Mouse (Mus musculus) midbrain, embryonic 13.5 days (tissue): ENCODE results near the gene Apbb2. TPM values are rescaled to one million over a fixed set of nuclear protein-coding genes. Genes with fewer than 3 reads are reported as not detected.

ENCODE experiments used
- ATAC-seq: fragments of 200-750 bp; cut with Nextera tagmentation; 2 replicates; pipeline ENCODE4 v1.8.0; 2017; ENCODE audit warnings: mild to moderate bottlenecking, moderate TSS enrichment, moderate library complexity
- H3K27ac ChIP-seq: fragments of 300-500 bp; sonication (generic); 2 replicates; pipeline ENCODE4 v1.5.1; 2015; ENCODE audit warnings: inconsistent platforms, mild to moderate bottlenecking, moderate library complexity
- H3K27me3 ChIP-seq: fragments of 300-500 bp; sonication (generic); 2 replicates; pipeline ENCODE4 v1.6.1; 2015; ENCODE audit warnings: mild to moderate bottlenecking, inconsistent platforms
- H3K36me3 ChIP-seq: fragments of 300-500 bp; sonication (generic); 2 replicates; pipeline ENCODE4 v1.6.1; 2015; ENCODE audit warnings: mild to moderate bottlenecking, inconsistent platforms
- H3K4me1 ChIP-seq: fragments of 300-500 bp; sonication (generic); replicated peaks from 2 replicates; pipeline ENCODE4 v1.6.1; 2015; ENCODE audit warnings: inconsistent platforms
- H3K4me2 ChIP-seq: fragments of 300-500 bp; sonication (generic); replicated peaks from 2 replicates; pipeline ENCODE4 v1.6.1; 2015; ENCODE audit warnings: moderate library complexity, mild to moderate bottlenecking, inconsistent platforms
- H3K4me3 ChIP-seq: fragments of 300-500 bp; sonication (generic); replicated peaks from 2 replicates; pipeline ENCODE4 v1.5.1; 2015; ENCODE audit warnings: mild to moderate bottlenecking, inconsistent platforms
- H3K9ac ChIP-seq: fragments of 300-500 bp; sonication (generic); replicated peaks from 2 replicates; pipeline ENCODE4 v1.6.1; 2015; ENCODE audit warnings: mild to moderate bottlenecking, inconsistent platforms
- H3K9me3 ChIP-seq: fragments of 300-500 bp; sonication (generic); 2 replicates; pipeline ENCODE4 v1.6.1; 2016; ENCODE audit warnings: mild to moderate bottlenecking, inconsistent platforms
- WGBS: fragments of 180-500 bp; shearing (Covaris S2); methylation state at CpG from one replicate; pipeline ENCODE4 v1.1.7; 2015; 5-methylcytosine and 5-hydroxymethylcytosine counted together
- polyA plus RNA-seq: library from polyadenylated mRNA; unstranded; fragments of >200 nt; fragmentation: Nextera tagmentation; extraction: Ambion mirVana; gene quantifications from 2 replicates; pipeline ENCODE4 v1.2.1, GENCODE M21; 2015

The Apbb2 gene
- polyA plus RNA-seq: 93.4 and 94.6 TPM in 2 replicates

DNA sequence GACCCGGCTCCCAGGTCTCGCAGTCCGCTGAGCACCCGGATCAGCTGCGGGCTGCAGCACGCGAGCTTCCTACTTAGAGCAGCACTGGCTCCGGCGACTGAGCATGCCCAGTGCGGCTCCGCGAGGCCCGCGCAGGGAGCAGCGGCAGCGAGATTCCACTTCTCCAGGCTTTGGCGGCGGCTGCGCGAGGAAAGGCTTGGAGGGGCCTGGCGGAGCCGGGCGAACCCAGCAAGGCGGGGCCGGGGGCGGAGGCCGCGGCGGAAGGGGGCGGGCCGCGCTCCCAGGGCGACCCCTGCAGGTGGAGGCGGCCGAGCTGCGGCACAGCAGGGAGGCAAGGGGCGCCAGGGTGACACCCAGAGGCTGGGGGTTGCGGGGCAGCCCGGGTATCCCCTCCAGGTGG lies at the start of gene Apbb2:
Gene Apbb2, minus strand, starts transcription at position 188 of the 400 bp plus-strand sequence.
- Histone ChIP-seq H3K4me1 (peaks cover 55% of the 10 kb centered on the region), H3K9ac (peak within 1 kb of the TSS; percentile 96), H3K4me3 (peak within 1 kb of the TSS; percentile 94), H3K36me3 (no peaks in the 10 kb centered on the region), H3K4me2 (peak within 1 kb of the TSS; percentile 75), H3K9me3 (no peaks in the 10 kb centered on the region), H3K27ac (peak within 1 kb of the TSS; percentile 99), H3K27me3 (0 out of 2 replicates have a peak, but pooled peaks cover 3% of the 10 kb centered on the region)
- WGBS: under 1% methylated on average over 39 of the region's 39 CpGs
- peak; percentile 96 for ATAC-seq

DNA sequence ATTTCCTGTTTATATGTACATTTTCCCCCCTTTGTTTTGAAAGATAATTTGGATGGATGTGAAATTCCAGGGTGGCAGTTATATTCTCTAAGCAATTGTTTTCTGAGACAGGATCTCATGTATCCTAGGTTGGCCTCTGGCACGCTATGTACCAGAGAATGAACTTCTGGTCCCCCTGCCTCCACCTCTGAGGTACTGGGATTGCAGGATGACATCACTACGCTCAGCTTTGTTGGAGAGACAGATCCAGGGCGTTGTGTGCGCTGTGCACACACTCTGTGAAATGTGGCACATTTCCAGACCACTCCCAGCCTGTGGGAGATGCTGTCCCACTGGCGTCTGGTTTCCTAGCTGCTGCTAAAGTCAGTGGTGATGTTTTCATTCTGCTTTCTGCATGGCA lies 35.6 kb upstream of the Apbb2 start:
- Histone ChIP-seq H3K27ac (peak overlapping the region; percentile 47; the same call in 1 of the 2 replicates), H3K9ac (no peak overlapping the region), H3K4me2 (no peak overlapping the region), H3K4me3 (no peak overlapping the region), H3K4me1 (no peaks in the 10 kb centered on the region), H3K27me3 (no peaks in the 10 kb centered on the region), H3K36me3 (no peaks in the 10 kb centered on the region), H3K9me3 (no peaks in the 10 kb centered on the region)
- 0 out of 2 replicates have a peak, but pooled peaks have one; percentile 55 for ATAC-seq
- 56% methylated on average over 5 of the region's 5 CpGs for WGBS

DNA sequence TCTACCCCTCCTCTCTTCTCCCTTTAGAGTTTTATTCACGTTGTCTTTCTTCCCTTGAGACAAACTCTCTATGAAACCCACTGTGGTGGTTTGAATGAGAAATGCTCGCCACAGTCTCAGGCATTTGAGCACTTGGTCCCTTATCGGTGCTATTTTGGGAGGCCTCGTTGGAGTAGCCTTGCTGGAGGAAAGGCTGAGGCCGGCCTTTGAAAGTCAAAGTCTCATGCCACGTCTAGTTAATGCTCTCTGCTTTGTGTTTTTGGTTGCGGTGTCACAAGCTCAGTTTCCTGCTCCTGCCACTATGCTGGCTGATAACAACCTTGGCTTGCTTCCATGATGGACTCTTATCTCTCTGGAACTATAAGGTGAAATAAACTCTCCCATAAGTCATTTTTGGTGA lies 28.9 kb upstream of the Apbb2 start:
- 73% methylated on average over 7 of the region's 7 CpGs for WGBS
- Histone ChIP-seq H3K4me1 (no peaks in the 10 kb centered on the region), H3K4me2 (no peak overlapping the region), H3K36me3 (no peaks in the 10 kb centered on the region), H3K27ac (no peak overlapping the region), H3K9ac (no peak overlapping the region), H3K4me3 (no peak overlapping the region), H3K27me3 (no peaks in the 10 kb centered on the region), H3K9me3 (no peaks in the 10 kb centered on the region)
- ATAC-seq: no peak

DNA sequence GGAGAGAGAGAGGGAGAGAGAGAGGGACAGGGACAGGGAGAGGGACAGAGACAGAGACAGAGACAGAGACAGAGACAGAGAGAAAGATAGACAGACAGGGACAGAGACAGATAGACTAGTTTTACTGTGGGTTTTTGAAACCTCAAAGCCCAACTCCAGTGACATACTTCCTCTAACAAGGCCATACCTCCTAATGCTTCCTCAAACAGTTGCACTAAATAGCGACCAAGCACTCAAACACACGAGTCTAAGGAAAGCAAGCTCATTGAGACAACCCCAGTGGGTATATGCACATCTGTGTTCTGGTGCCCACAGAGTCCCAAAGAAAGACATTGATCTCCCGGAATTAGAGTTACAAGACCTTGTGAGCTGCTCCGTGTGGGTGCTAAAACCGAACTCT lies 24.7 kb upstream of the Apbb2 start:
- no peak overlapping the region for H3K4me2 ChIP-seq
- H3K9me3 ChIP-seq: no peaks in the 10 kb centered on the region
- ATAC-seq: no peak
- H3K27me3 ChIP-seq: no peaks in the 10 kb centered on the region
- no peak overlapping the region for H3K9ac ChIP-seq
- WGBS: 88% methylated on average over 5 of the region's 5 CpGs
- H3K4me3 ChIP-seq: no peak overlapping the region
- no peak overlapping the region for H3K27ac ChIP-seq
- H3K36me3 ChIP-seq: no peaks in the 10 kb centered on the region
- H3K4me1 ChIP-seq: no peaks in the 10 kb centered on the region

DNA sequence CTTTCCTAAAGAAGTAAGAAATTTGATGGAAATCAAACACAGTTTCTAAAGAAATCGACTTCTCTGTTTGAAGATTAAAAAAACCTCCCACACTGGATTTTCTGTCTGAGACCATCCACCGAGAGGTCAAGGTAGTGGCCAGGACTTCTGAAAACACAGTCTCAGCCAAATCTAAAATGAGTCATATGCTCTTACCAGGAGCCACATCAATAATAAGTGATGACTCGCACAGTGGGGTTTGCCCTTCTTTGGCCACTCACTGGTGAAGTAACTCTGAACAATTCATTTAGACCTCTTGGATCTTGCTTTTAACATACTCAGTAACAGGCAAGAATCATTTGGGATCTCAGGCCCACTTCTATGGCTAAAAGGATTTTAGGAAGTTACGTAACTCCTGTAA lies 23.6 kb upstream of the Apbb2 start:
- Histone ChIP-seq H3K4me2 (no peak overlapping the region), H3K27me3 (no peaks in the 10 kb centered on the region), H3K4me3 (no peak overlapping the region), H3K27ac (no peak overlapping the region), H3K4me1 (no peaks in the 10 kb centered on the region), H3K9ac (no peak overlapping the region), H3K9me3 (no peaks in the 10 kb centered on the region), H3K36me3 (no peaks in the 10 kb centered on the region)
- WGBS: 95% methylated on average over 4 of the region's 4 CpGs
- ATAC-seq: no peak

DNA sequence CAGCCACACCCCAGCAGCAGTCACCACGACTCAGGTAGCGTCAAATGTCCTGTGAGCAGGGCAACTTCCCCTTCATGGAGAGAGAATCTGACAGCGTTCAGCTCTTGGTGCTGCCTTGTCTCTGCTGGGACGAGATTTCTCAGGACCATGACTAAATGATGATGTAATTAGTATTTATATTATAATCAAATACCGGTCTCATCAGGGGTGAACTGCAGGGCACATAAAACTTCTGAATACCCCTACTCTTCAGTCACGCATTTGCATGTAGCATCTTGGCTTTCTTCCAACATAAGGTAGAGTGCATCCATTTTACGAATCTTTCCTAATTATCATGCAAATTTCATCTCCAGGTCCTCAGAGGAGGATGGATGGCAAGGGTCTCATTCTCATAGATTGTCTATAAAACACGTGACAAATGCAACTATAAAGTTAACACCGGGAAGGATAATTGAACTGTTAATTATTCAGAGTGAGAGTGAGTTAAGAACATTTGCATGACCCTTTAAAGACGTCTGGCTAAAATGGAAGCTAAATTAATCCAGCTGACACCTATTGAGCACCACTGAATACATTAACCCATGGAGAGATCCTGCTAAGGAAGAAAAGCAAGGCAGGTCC lies 17.0 kb upstream of the Apbb2 start:
- Histone ChIP-seq H3K4me1 (peaks cover 5% of the 10 kb centered on the region; the same call in 1 of the 2 replicates), H3K9me3 (no peaks in the 10 kb centered on the region), H3K27ac (no peak overlapping the region), H3K4me2 (no peak overlapping the region), H3K27me3 (no peaks in the 10 kb centered on the region), H3K36me3 (no peaks in the 10 kb centered on the region), H3K4me3 (no peak overlapping the region), H3K9ac (no peak overlapping the region)
- ATAC-seq: no peak
- 50% methylated on average over 10 of the region's 10 CpGs for WGBS

DNA sequence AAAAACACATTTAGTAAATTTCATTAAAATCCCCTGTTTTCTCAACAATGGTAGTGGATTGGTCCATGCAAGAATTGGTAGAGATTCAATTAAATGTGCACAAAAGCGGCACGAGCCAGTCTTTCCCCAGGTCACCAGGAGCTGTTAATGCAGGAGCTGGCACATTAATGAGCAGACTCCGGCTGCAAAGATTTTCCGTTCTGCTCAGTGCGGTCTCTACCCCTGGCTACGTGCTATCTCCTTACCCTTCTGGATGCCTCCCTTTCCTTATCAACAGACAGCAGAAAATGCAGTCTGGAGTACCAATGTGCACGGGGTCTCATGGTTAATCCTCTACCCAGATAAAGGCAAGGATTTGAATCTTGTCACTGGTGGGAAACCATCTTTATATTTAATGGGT lies 9.2 kb upstream of the Apbb2 start:
- 41% methylated on average over 7 of the region's 7 CpGs for WGBS
- Histone ChIP-seq H3K9ac (no peak overlapping the region), H3K4me2 (no peak overlapping the region), H3K27me3 (no peaks in the 10 kb centered on the region), H3K36me3 (no peaks in the 10 kb centered on the region), H3K4me3 (no peak overlapping the region), H3K27ac (peak overlapping the region; percentile 42), H3K4me1 (0 out of 2 replicates have a peak, but pooled peaks cover 6% of the 10 kb centered on the region), H3K9me3 (no peaks in the 10 kb centered on the region)
- peak; percentile 88 for ATAC-seq

DNA sequence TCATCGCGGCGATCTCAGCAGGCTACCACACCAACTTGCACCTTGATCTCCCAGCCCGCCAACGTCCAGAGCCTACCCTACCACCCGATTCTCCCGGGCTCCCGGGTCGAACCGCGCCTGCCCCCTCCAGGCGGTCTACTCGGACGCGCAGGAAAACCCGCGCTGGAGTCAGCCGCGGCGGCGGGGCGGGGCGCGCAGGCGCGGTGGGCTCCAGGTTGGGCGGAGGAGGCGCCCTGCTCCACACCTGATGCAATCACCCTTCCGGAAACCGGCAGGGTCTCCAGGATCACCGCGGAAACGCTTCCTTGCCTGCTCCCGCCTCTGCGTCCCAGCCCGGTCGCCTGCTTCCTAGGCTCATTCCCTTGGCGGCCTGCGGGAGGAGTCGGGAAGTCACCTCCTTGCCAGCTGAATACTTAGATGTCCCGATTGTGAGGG lies 1.6 kb upstream of the Apbb2 start:
- Histone ChIP-seq H3K4me1 (peaks cover 40% of the 10 kb centered on the region), H3K9me3 (no peaks in the 10 kb centered on the region), H3K36me3 (no peaks in the 10 kb centered on the region), H3K27me3 (0 out of 2 replicates have a peak, but pooled peaks cover 3% of the 10 kb centered on the region), H3K27ac (peak overlapping the region; percentile 75), H3K4me2 (peak overlapping the region; percentile 75), H3K4me3 (peak overlapping the region; percentile 56), H3K9ac (peak overlapping the region; percentile 74)
- WGBS: 0% methylated on average over 41 of the region's 41 CpGs
- peak; percentile 59 for ATAC-seq

DNA sequence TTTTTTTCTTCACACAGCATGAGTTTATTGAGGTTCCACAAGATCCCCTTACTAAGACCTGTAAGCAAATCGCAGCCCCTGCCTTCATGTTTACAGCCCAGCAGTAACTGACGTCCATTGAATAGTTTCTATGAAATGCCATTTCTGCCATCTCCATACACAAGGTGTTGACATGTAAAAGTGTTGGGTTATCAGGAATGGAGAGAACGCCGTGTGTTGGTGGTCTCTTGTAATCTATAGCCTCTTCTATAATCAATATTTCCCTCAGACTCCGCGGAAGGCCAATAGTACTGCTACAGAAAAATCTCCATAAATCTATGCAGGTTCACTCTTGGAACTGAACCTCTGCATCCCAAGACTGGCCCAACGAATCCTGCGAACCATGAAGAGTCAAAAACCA lies 1.1 kb upstream of the Apbb2 start:
- Histone ChIP-seq H3K4me3 (peak overlapping the region; percentile 56), H3K27ac (peak overlapping the region; percentile 75), H3K4me2 (peak overlapping the region; percentile 75), H3K27me3 (0 out of 2 replicates have a peak, but pooled peaks cover 3% of the 10 kb centered on the region), H3K4me1 (peaks cover 46% of the 10 kb centered on the region), H3K9me3 (no peaks in the 10 kb centered on the region), H3K9ac (peak overlapping the region; percentile 74; the same call in 1 of the 2 replicates), H3K36me3 (no peaks in the 10 kb centered on the region)
- ATAC-seq: no peak
- WGBS: 38% methylated on average over 8 of the region's 8 CpGs

DNA sequence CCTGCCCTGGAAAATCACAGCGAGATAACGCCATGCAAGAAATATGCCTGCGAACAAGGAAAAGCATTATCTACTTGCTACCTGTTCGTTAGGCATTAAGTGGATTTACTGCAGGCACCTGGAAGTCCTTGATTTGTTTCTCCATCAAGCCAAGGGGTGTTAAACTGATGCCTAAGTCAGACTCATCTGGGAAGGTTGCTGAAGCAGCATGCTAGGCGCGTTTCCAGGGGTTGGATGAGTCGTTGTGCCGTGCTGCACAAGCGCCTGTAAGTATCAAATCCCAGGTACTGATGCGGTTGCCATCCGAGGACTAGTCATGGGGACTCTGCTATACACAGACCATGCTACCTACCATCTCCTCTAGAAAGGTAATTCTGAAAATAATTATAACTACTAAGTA lies 611 bp upstream of the Apbb2 start:
- Histone ChIP-seq H3K27me3 (0 out of 2 replicates have a peak, but pooled peaks cover 3% of the 10 kb centered on the region), H3K36me3 (no peaks in the 10 kb centered on the region), H3K4me2 (peak overlapping the region; percentile 75), H3K9ac (no peak overlapping the region), H3K4me1 (peaks cover 50% of the 10 kb centered on the region), H3K9me3 (no peaks in the 10 kb centered on the region), H3K27ac (peak overlapping the region; percentile 99), H3K4me3 (peak overlapping the region; percentile 94)
- 32% methylated on average over 11 of the region's 11 CpGs for WGBS
- ATAC-seq: no peak

DNA sequence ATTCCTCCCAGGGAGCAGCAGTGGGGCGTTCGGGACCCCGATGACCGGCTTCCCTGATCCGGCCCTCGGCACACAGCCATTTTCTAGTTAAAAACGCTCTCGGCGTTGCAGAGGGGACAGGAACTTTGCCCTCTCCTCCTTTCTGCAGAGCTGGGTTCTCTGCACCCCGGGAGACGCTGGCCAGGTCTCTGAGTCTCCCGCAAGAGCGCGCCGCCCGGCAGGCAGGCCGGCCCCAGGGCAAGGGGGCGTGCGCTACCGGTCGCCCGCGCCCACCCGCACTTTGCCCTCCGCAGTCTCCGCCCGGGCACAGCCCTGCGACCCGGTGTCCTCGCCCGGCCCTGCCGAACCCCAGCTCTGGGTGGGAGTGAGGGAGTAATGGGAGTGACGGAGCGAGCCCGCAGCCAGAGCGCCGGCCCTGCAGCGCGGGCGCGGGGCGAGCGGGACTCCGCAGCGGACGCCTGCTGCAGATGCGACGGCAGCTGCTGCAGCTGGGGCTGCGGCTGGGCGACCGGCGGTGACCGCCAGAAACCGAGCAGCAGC lies 593 bp downstream of the Apbb2 start:
- H3K4me1 ChIP-seq: peaks cover 61% of the 10 kb centered on the region
- H3K4me2 ChIP-seq: peak overlapping the region; percentile 75
- H3K9ac ChIP-seq: peak overlapping the region; percentile 96
- ATAC-seq: peak; percentile 80
- H3K36me3 ChIP-seq: no peaks in the 10 kb centered on the region
- peak overlapping the region; percentile 94 for H3K4me3 ChIP-seq
- H3K27me3 ChIP-seq: 0 out of 2 replicates have a peak, but pooled peaks cover 3% of the 10 kb centered on the region
- peak overlapping the region; percentile 99 for H3K27ac ChIP-seq
- H3K9me3 ChIP-seq: no peaks in the 10 kb centered on the region
- WGBS: under 1% methylated on average over 54 of the region's 54 CpGs

DNA sequence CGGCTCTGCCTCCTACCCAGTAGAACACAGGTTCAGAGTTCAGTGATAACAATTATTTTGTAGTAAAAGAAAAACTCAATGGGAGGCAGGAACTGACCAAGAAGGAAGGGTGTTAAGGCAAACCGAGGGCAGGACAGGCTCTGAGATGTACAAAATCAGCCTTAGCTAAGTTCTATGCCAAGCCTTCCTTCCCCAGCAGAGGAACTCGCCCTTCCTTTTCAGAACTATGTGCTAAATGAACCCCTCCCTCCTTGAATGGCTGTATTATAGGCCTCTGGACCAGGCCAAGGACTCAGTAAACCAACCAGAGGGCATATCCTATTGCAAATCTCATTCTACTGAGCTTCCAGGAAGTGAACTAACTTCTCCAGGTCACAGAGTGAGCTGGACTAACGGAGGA lies 3.6 kb downstream of the Apbb2 start:
- WGBS: 83% methylated on average over 4 of the region's 4 CpGs
- Histone ChIP-seq H3K36me3 (no peaks in the 10 kb centered on the region), H3K4me1 (peaks cover 64% of the 10 kb centered on the region), H3K27ac (no peak overlapping the region), H3K9ac (no peak overlapping the region), H3K4me2 (no peak overlapping the region), H3K27me3 (no peaks in the 10 kb centered on the region), H3K4me3 (no peak overlapping the region), H3K9me3 (no peaks in the 10 kb centered on the region)
- ATAC-seq: no peak
